Mouse (Mus musculus): ENCODE data around the gene Nln. TPM values are rescaled to one million over a fixed set of nuclear protein-coding genes. Genes with fewer than 3 reads are reported as not detected.

Nln gene
- total RNA-seq, 2 experiments from 2014 or later, result 20.6 to 20.7 TPM

GRCm38 (mm10) chr13:103978286-103978866 lies 131.0 kb downstream of the Nln start:
- Histone ChIP-seq H3K27ac (no peak overlapping the region), H3K4me3 (no peak overlapping the region)
- DNase-seq (ENCODE audit: low spot score in 2 of 2), result no peak
- no peak for TF ChIP-seq CTCF (conservative IDR thresholded peaks at IDR 0.05)

- no peak for TF ChIP-seq CTCF (conservative IDR thresholded peaks at IDR 0.05)
- H3K27ac ChIP-seq, result no peak overlapping the region
- no peak for DNase-seq (ENCODE audit: low spot score in 2 of 2)
- H3K4me3 ChIP-seq, result no peak overlapping the region
Observed at GRCm38 (mm10) chr13:103977844-103978243, 131.6 kb downstream of the Nln start.

DNA sequence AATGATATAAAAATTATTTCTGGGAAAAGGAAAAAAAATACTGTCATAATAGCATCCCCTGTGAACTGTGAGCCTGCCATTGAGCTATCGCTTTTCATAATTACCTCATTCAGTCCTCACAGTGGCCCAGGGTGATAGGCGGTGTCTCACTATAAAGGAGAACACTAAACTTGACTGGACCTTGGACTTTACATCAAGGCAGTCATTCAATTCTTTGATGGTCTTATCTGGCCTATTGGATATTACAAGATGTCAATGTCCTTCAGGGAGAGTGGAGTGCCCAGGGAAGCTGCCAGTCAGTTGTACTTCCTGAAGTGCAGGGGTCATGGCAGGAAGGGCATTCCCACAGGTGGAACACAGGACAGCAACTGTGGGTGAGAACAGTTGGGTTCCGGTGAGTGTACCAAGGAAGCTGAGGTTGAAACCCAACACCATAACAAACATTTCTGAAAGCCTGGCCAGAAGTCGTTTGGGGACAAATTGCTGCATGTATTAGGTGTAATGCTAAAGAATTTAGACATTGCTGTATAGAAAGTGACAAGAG lies 133.2 kb downstream of the Nln start:
- TF ChIP-seq CTCF (conservative IDR thresholded peaks at IDR 0.05), result no peak
- H3K27ac ChIP-seq, result no peak overlapping the region

GRCm38 (mm10) chr13:103975101-103975500 lies 134.3 kb downstream of the Nln start:
- DNase-seq (ENCODE audit: low spot score in 2 of 2), result no peak
- TF ChIP-seq CTCF (conservative IDR thresholded peaks at IDR 0.05), result no peak
- no peak overlapping the region for H3K4me3 ChIP-seq
- H3K27ac ChIP-seq, result no peak overlapping the region

More for the DNA sequence above, 133.2 kb downstream of the Nln start:
- no peak overlapping the region for H3K4me3 ChIP-seq
- DNase-seq (ENCODE audit: low spot score in 2 of 2), result no peak

- H3K27ac ChIP-seq, result no peak overlapping the region
- no peak for TF ChIP-seq CTCF (conservative IDR thresholded peaks at IDR 0.05)
- DNase-seq (ENCODE audit: low spot score in 2 of 2), result no peak
- H3K4me3 ChIP-seq, result no peak overlapping the region
Observed at GRCm38 (mm10) chr13:103973977-103974376, 135.4 kb downstream of the Nln start.

Other genes starting within 250 kb of the Nln start
- 10 to 100 TPM; 43.0 to 43.7 TPM for gene Erbin, start 189.1 kb downstream of the Nln start, total RNA-seq (2021)
- 10 to 100 TPM; 72.5 to 81.0 TPM for gene Sgtb, start 127 bp upstream of the Nln start, total RNA-seq (2021)
- gene Trappc13, start 68.9 kb upstream of the Nln start, total RNA-seq (2021), result 10 to 100 TPM; 54.5 to 55.1 TPM
- gene Trim23, start 69.2 kb upstream of the Nln start, total RNA-seq (2021), result 10 to 100 TPM; 59.9 to 60.5 TPM
- gene Cenpk, start 119.0 kb upstream of the Nln start, total RNA-seq (2021), result 1 to 10 TPM in 1 of 2 experiments, under 1 TPM in 1; 0.76 to 1.3 TPM
- 10 to 100 TPM; 14.8 to 17.1 TPM for gene Ppwd1, start 119.2 kb upstream of the Nln start, total RNA-seq (2021)
- gene Adamts6, start 178.2 kb upstream of the Nln start, total RNA-seq (2021), result 1 to 10 TPM; 3.8 to 4.6 TPM

All from layer of hippocampus, adult 2 months (tissue).